Mouse (Mus musculus): ENCODE measurements around the gene Loxl4. TPM values are rescaled to one million over a fixed set of nuclear protein-coding genes. Genes with fewer than 3 reads are reported as not detected.

Loxl4 gene
- polyA plus RNA-seq, 1 experiment from 2014 or later: 5.0 TPM

- Histone ChIP-seq H3K4me2 (ENCODE audit: low read depth, low read length) (no peak overlapping the region), H3K27ac (ENCODE audit: low read length) (no peak overlapping the region), H3K4me3 (replicated peaks; ENCODE audit: low read length) (no peak overlapping the region), H3K36me3 (ENCODE audit: control insufficient read depth, insufficient read depth, low read length) (no peaks in the 10 kb centered on the region), H3K4me1 (ENCODE audit: control insufficient read depth, insufficient read depth, low read length) (no peaks in the 10 kb centered on the region), H3K9ac (ENCODE audit: low read length) (no peak overlapping the region), H3K9me3 (replicated peaks; ENCODE audit: control insufficient read depth, low read length) (no peaks in the 10 kb centered on the region), H3K27me3 (ENCODE audit: control insufficient read depth, insufficient read depth, low read length) (no peaks in the 10 kb centered on the region)
- 59% methylated on average over 3 of the region's 3 CpGs for WGBS
- ATAC-seq (ENCODE audit: insufficient read depth, low FRiP score): no peak
Measured at GRCm38 (mm10) chr19:42600591-42600990, 12.0 kb downstream of the Loxl4 start.

GRCm38 (mm10) chr19:42599891-42600290 is 12.7 kb downstream of the Loxl4 start:
- H3K27ac ChIP-seq (ENCODE audit: low read length): no peak overlapping the region
- H3K36me3 ChIP-seq (ENCODE audit: control insufficient read depth, insufficient read depth, low read length): no peaks in the 10 kb centered on the region
- no peak overlapping the region for H3K4me3 ChIP-seq (replicated peaks; ENCODE audit: low read length)
- no peaks in the 10 kb centered on the region for H3K9me3 ChIP-seq (replicated peaks; ENCODE audit: control insufficient read depth, low read length)
- no peaks in the 10 kb centered on the region for H3K27me3 ChIP-seq (ENCODE audit: control insufficient read depth, insufficient read depth, low read length)
- 85% methylated on average over 17 of the region's 17 CpGs for WGBS
- no peak overlapping the region for H3K9ac ChIP-seq (ENCODE audit: low read length)
- no peak overlapping the region for H3K4me2 ChIP-seq (ENCODE audit: low read depth, low read length)
- H3K4me1 ChIP-seq (ENCODE audit: control insufficient read depth, insufficient read depth, low read length): no peaks in the 10 kb centered on the region
- no peak for ATAC-seq (ENCODE audit: insufficient read depth, low FRiP score)

DNA sequence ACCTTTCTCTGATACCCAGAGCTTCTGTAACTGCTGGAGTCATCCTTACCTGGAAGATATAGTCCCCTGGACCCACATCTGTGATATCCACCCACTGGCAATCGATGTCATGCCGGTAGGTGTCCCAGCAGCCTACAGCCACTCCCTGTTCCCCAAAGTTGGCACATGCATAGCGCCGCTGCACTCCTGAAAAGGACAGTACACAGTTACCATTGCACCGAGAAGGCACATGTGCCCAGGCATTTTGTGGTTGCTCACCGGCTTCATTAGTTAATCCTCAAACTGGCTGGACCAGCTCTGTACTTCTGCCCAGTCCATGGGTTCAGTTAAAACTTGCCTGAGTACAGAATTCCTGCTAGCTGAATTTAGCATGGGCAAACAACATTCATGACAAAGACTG is 14.7 kb downstream of the Loxl4 start:
- Histone ChIP-seq H3K4me2 (ENCODE audit: low read depth, low read length) (no peak overlapping the region), H3K36me3 (ENCODE audit: control insufficient read depth, insufficient read depth, low read length) (0 out of 2 replicates have a peak, but pooled peaks cover 4% of the 10 kb centered on the region), H3K9me3 (replicated peaks; ENCODE audit: control insufficient read depth, low read length) (no peaks in the 10 kb centered on the region), H3K27ac (ENCODE audit: low read length) (peak overlapping the region; percentile 51; the same call in 1 of the 2 replicates), H3K4me1 (ENCODE audit: control insufficient read depth, insufficient read depth, low read length) (no peaks in the 10 kb centered on the region), H3K9ac (ENCODE audit: low read length) (no peak overlapping the region), H3K4me3 (replicated peaks; ENCODE audit: low read length) (no peak overlapping the region), H3K27me3 (ENCODE audit: control insufficient read depth, insufficient read depth, low read length) (no peaks in the 10 kb centered on the region)
- peak; percentile 19; the same call in 1 of the 2 replicates for ATAC-seq (ENCODE audit: insufficient read depth, low FRiP score)
- WGBS: 86% methylated on average over 6 of the region's 6 CpGs

DNA sequence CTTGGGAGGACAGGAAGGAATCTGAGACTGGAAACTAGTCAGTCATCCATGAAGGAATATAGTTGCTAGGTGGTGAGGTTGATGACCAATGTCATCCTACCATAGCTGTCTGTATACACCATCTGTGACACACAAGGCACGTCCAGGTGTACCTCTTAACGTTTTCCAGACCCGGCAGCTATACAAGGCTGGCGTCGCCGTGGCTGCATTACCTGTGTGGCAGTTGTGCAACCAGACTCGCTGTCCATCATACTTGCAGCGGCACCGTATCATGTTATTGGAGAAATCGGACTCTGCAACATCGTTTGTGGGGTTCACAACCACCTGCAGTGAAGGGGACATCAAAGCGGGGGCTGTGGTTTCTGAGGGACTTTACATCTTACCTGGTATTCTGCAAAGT is 15.3 kb downstream of the Loxl4 start:
- no peak overlapping the region for H3K4me3 ChIP-seq (replicated peaks; ENCODE audit: low read length)
- 93% methylated on average over 12 of the region's 12 CpGs for WGBS
- no peak overlapping the region for H3K9ac ChIP-seq (ENCODE audit: low read length)
- H3K9me3 ChIP-seq (replicated peaks; ENCODE audit: control insufficient read depth, low read length): no peaks in the 10 kb centered on the region
- no peaks in the 10 kb centered on the region for H3K27me3 ChIP-seq (ENCODE audit: control insufficient read depth, insufficient read depth, low read length)
- H3K4me1 ChIP-seq (ENCODE audit: control insufficient read depth, insufficient read depth, low read length): no peaks in the 10 kb centered on the region; the same call in 1 of the 2 replicates
- no peak for ATAC-seq (ENCODE audit: insufficient read depth, low FRiP score)
- H3K36me3 ChIP-seq (ENCODE audit: control insufficient read depth, insufficient read depth, low read length): peaks cover 7% of the 10 kb centered on the region; the same call in 1 of the 2 replicates
- H3K27ac ChIP-seq (ENCODE audit: low read length): peak overlapping the region; percentile 51; the same call in 1 of the 2 replicates
- H3K4me2 ChIP-seq (ENCODE audit: low read depth, low read length): no peak overlapping the region

DNA sequence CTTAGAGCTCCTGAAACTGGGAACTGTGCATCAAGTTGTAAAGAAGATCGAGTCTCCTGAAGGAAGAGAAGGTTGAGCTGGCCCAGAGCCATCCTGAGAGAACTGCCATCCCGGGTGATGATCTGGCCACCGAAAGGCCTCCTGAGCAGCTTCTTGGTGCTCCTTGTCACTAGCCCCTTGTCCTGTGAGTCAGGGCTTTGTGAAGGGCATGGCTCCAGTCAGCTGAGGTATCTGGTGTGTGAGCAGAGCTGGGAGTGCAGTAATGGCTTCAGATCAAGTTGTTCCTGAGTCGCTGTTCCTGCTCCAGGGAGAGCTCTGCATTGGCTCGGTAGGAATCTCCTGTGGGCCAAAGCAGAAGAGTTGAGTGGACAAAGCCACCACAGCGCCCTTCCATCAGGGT is 17.5 kb downstream of the Loxl4 start:
- Histone ChIP-seq H3K4me2 (ENCODE audit: low read depth, low read length) (no peak overlapping the region), H3K36me3 (ENCODE audit: control insufficient read depth, insufficient read depth, low read length) (peaks cover 8% of the 10 kb centered on the region; the same call in 1 of the 2 replicates), H3K4me1 (ENCODE audit: control insufficient read depth, insufficient read depth, low read length) (no peaks in the 10 kb centered on the region; the same call in 1 of the 2 replicates), H3K27me3 (ENCODE audit: control insufficient read depth, insufficient read depth, low read length) (no peaks in the 10 kb centered on the region), H3K4me3 (replicated peaks; ENCODE audit: low read length) (no peak overlapping the region), H3K9ac (ENCODE audit: low read length) (no peak overlapping the region), H3K27ac (ENCODE audit: low read length) (no peak overlapping the region), H3K9me3 (replicated peaks; ENCODE audit: control insufficient read depth, low read length) (no peaks in the 10 kb centered on the region)
- WGBS: 90% methylated on average over 6 of the region's 6 CpGs
- no peak for ATAC-seq (ENCODE audit: insufficient read depth, low FRiP score)

GRCm38 (mm10) chr19:42593456-42593855 is 19.2 kb downstream of the Loxl4 start:
- Histone ChIP-seq H3K9ac (ENCODE audit: low read length) (no peak overlapping the region), H3K4me1 (ENCODE audit: control insufficient read depth, insufficient read depth, low read length) (no peaks in the 10 kb centered on the region; the same call in 1 of the 2 replicates), H3K9me3 (replicated peaks; ENCODE audit: control insufficient read depth, low read length) (no peaks in the 10 kb centered on the region), H3K4me2 (ENCODE audit: low read depth, low read length) (no peak overlapping the region), H3K27me3 (ENCODE audit: control insufficient read depth, insufficient read depth, low read length) (no peaks in the 10 kb centered on the region), H3K4me3 (replicated peaks; ENCODE audit: low read length) (no peak overlapping the region), H3K36me3 (ENCODE audit: control insufficient read depth, insufficient read depth, low read length) (peaks cover 8% of the 10 kb centered on the region; the same call in 1 of the 2 replicates), H3K27ac (ENCODE audit: low read length) (no peak overlapping the region)
- 86% methylated on average over 6 of the region's 6 CpGs for WGBS
- no peak for ATAC-seq (ENCODE audit: insufficient read depth, low FRiP score)

DNA sequence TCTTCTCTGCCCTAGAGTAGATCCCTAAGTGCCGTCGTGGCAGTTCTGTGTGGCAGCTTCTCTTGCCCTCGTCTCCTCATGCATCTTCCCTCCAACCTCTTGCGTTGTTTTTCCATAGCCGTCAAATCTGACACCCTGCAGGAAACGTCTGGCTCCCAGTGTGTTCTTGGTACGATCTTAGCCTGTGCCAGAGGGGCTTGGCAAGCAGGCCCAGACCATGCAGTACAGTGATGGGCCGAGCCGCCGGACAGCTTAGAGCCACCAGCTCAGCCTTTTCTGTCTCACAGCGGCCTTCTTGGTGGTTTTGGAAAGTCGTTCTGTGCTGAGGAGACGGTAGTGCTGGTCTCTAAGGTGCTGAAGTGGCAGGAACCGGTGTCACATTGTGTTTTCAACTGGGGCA is 21.1 kb downstream of the Loxl4 start:
- Histone ChIP-seq H3K27me3 (ENCODE audit: control insufficient read depth, insufficient read depth, low read length) (no peaks in the 10 kb centered on the region), H3K4me3 (replicated peaks; ENCODE audit: low read length) (no peak overlapping the region), H3K9ac (ENCODE audit: low read length) (no peak overlapping the region), H3K4me2 (ENCODE audit: low read depth, low read length) (no peak overlapping the region), H3K4me1 (ENCODE audit: control insufficient read depth, insufficient read depth, low read length) (no peaks in the 10 kb centered on the region; the same call in 1 of the 2 replicates), H3K27ac (ENCODE audit: low read length) (no peak overlapping the region), H3K9me3 (replicated peaks; ENCODE audit: control insufficient read depth, low read length) (no peaks in the 10 kb centered on the region), H3K36me3 (ENCODE audit: control insufficient read depth, insufficient read depth, low read length) (peaks cover 8% of the 10 kb centered on the region; the same call in 1 of the 2 replicates)
- 64% methylated on average over 14 of the region's 14 CpGs for WGBS
- no peak for ATAC-seq (ENCODE audit: insufficient read depth, low FRiP score)

GRCm38 (mm10) chr19:42589246-42589645 is 23.4 kb downstream of the Loxl4 start:
- Histone ChIP-seq H3K4me1 (ENCODE audit: control insufficient read depth, insufficient read depth, low read length) (no peaks in the 10 kb centered on the region; the same call in 1 of the 2 replicates), H3K27me3 (ENCODE audit: control insufficient read depth, insufficient read depth, low read length) (no peaks in the 10 kb centered on the region), H3K4me3 (replicated peaks; ENCODE audit: low read length) (no peak overlapping the region), H3K27ac (ENCODE audit: low read length) (no peak overlapping the region), H3K9ac (ENCODE audit: low read length) (no peak overlapping the region), H3K9me3 (replicated peaks; ENCODE audit: control insufficient read depth, low read length) (no peaks in the 10 kb centered on the region), H3K36me3 (ENCODE audit: control insufficient read depth, insufficient read depth, low read length) (peaks cover 8% of the 10 kb centered on the region; the same call in 1 of the 2 replicates), H3K4me2 (ENCODE audit: low read depth, low read length) (no peak overlapping the region)
- ATAC-seq (ENCODE audit: insufficient read depth, low FRiP score): no peak
- 47% methylated on average over 1 of the region's 1 CpGs for WGBS

DNA sequence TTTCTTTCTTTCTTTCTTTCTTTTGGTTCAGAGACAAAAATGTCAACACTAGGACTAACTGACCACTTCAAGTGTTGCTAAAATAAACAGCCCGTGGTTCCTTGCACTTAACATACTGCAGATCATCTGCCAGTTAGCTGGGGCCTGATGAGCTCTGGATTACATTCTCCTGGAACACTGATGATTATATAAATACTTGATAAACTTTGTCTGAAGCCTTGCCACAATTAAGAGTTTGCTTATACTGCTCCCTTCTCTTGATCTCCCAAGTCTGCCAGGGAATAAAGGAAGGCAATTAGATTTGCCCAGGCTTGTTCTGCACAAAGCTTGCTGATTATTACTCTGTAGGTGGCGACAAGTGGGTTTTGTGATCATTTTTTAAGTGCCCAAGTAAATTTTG is 24.9 kb downstream of the Loxl4 start:
- no peak overlapping the region for H3K4me2 ChIP-seq (ENCODE audit: low read depth, low read length)
- H3K36me3 ChIP-seq (ENCODE audit: control insufficient read depth, insufficient read depth, low read length): peaks cover 4% of the 10 kb centered on the region; the same call in 1 of the 2 replicates
- H3K4me1 ChIP-seq (ENCODE audit: control insufficient read depth, insufficient read depth, low read length): no peaks in the 10 kb centered on the region; the same call in 1 of the 2 replicates
- H3K27ac ChIP-seq (ENCODE audit: low read length): peak overlapping the region; percentile 28; the same call in 1 of the 2 replicates
- H3K27me3 ChIP-seq (ENCODE audit: control insufficient read depth, insufficient read depth, low read length): no peaks in the 10 kb centered on the region
- H3K9me3 ChIP-seq (replicated peaks; ENCODE audit: control insufficient read depth, low read length): no peaks in the 10 kb centered on the region
- no peak for ATAC-seq (ENCODE audit: insufficient read depth, low FRiP score)
- no peak overlapping the region for H3K9ac ChIP-seq (ENCODE audit: low read length)
- 25% methylated on average over 2 of the region's 2 CpGs for WGBS
- H3K4me3 ChIP-seq (replicated peaks; ENCODE audit: low read length): no peak overlapping the region

All from stomach, embryonic 16.5 days (tissue).